Comparison of ENCODE assay signal across 22 mouse cellular contexts in the genomic region with DNA sequence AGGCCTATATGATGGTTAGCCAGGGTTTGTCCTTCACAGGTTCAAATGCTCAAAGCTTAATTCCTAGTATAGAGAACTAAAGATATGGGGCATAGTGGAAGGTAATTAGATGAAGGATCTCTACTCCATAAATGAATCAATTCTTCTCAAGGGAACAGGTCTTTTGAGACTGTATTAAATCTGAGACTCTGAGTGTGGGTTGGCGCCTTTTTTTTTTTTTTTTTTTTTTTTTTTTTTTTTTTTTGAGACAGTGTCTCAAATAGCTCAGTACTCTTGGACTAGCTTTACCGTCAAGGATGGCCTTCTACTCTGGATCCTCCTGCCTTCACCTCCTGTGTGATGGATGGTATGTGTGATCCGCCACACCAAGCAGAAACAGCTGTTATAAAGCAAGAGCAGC. TPM values are rescaled to one million over a fixed set of nuclear protein-coding genes. Genes with fewer than 3 reads are reported as not detected.
DNase-seq lines count a peak whose midpoint lies in the region; TF ChIP-seq lines count a peak whose summit lies in the region.
"Had no signal": no experiment of that assay in that cellular context is flagged by ENCODE, and none has a peak within 500 bp of the region (broad histone marks: within the 10 kb centered on the region; RNA-seq: fewer than 3 reads in every experiment).

No protein-coding gene starts in this region.

- H3K27ac ChIP-seq in CH12.LX (ENCODE audit: insufficient read depth, low read depth) (no peak overlapping the region), MEL (ENCODE audit: control insufficient read depth, low read depth, low read length) (no peak overlapping the region)

- TF ChIP-seq EP300 in CH12.LX (IDR thresholded peaks at IDR 0.05; ENCODE audit: low read length) (no peak), MEL (IDR thresholded peaks at IDR 0.05; ENCODE audit: low read depth in 1 of 2, low read length in 2 of 2) (no peak)

- no peaks in the 10 kb centered on the region for H3K27me3 ChIP-seq in CH12.LX (replicated peaks)
- no peaks in the 10 kb centered on the region for H3K27me3 ChIP-seq in MEL (ENCODE audit: control insufficient read depth in 1 of 2, insufficient read depth in 2 of 2, low read length in 2 of 2)
- H3K27me3 ChIP-seq: Patski had no signal

- H3K79me2 ChIP-seq in CH12.LX (replicated peaks; ENCODE audit: control insufficient read depth, extremely low read depth, insufficient read depth, poor library complexity, severe bottlenecking) = no peaks in the 10 kb centered on the region
- H3K79me2 ChIP-seq in MEL (ENCODE audit: control insufficient read depth, insufficient read depth, low read length, poor library complexity) = no peaks in the 10 kb centered on the region

- TF ChIP-seq POLR2A in CH12.LX (IDR thresholded peaks at IDR 0.05; ENCODE audit: low read depth, low read length) (no peak), MEL (IDR thresholded peaks at IDR 0.05; ENCODE audit: control insufficient read depth in 1 of 2, insufficient read depth in 1 of 2, low read depth in 1 of 2, low read length in 2 of 2, poor library complexity in 1 of 2) (no peak)

- H3K4me1 ChIP-seq in CH12.LX (ENCODE audit: control insufficient read depth in 1 of 2, insufficient read depth in 2 of 2) = peaks cover 6 to 22% of the 10 kb centered on the region in 2 experiments
- H3K4me1 ChIP-seq in MEL (ENCODE audit: control insufficient read depth in 1 of 2, insufficient read depth in 2 of 2, low read length in 2 of 2) = no peaks in the 10 kb centered on the region

- peaks cover 41 to 84% of the 10 kb centered on the region in 2 experiments for H3K36me3 ChIP-seq in CH12.LX (replicated peaks in 1 of 2; ENCODE audit: control insufficient read depth in 1 of 2, insufficient read depth in 1 of 2, low read length in 1 of 2)
- H3K36me3 ChIP-seq in MEL (ENCODE audit: control insufficient read depth in 1 of 2, insufficient read depth in 2 of 2, low read length in 2 of 2) = peaks cover 10 to 54% of the 10 kb centered on the region in 2 experiments

- in situ Hi-C loops in CH12.LX (cut with MboI; ENCODE audit: low pct_ligation_motif_present, low pct_unique_long_range_greater_than_20kb, low sequenced_read_pairs) = no loop called here

- H3K4me2 ChIP-seq in CH12.LX (ENCODE audit: insufficient read depth, low read depth, poor library complexity, severe bottlenecking) = no peak overlapping the region

- no peak for TF ChIP-seq CTCF in CH12.LX (conservative IDR thresholded peaks at IDR 0.05 in 1 of 2, IDR thresholded peaks at IDR 0.05 in 1 of 2; ENCODE audit: low read depth in 2 of 2, low read length in 2 of 2)
- no peak for TF ChIP-seq CTCF in MEL (IDR thresholded peaks at IDR 0.05 in 2 of 3, conservative IDR thresholded peaks at IDR 0.05 in 1 of 3; ENCODE audit: control insufficient read depth in 1 of 3, insufficient read depth in 1 of 3, low read depth in 2 of 3, low read length in 3 of 3, poor library complexity in 1 of 3, severe bottlenecking in 1 of 3)

- DNase-seq in CH12.LX (ENCODE audit: extremely low read depth) = no peak
- DNase-seq in MEL (ENCODE audit: low read depth, low spot score) = no peak
- DNase-seq in right cerebral cortex, adult 2 months (ENCODE audit: low spot score in 2 of 2) = no peak
- DNase-seq in adrenal gland, adult (ENCODE audit: inconsistent age in 2 of 2, low spot score in 1 of 2) = no peak
- DNase-seq: adrenal gland, adult 2 months; adrenal gland, adult 8-10 months; adrenal gland, postnatal 10 days; adrenal gland, postnatal 14 days; adrenal gland, postnatal 25 days; adrenal gland, postnatal 36 days; B cell, adult 2 months; cerebellum, adult 11 months; cerebellum, adult 11-12 months; cerebellum, adult 18-20 months; cerebellum, adult 2 months; cerebellum, adult 8-10 months; cerebellum, adult 9-10 months had no signal

- no peak for TF ChIP-seq RAD21 in CH12.LX (IDR thresholded peaks at IDR 0.05; ENCODE audit: low read depth, low read length)
- TF ChIP-seq RAD21 in MEL (IDR thresholded peaks at IDR 0.05; ENCODE audit: low read depth, low read length) = no peak

- H3K9me3 ChIP-seq in CH12.LX (replicated peaks; ENCODE audit: low read length) = no peaks in the 10 kb centered on the region
- H3K9me3 ChIP-seq in MEL (replicated peaks; ENCODE audit: insufficient read depth, low read length) = no peaks in the 10 kb centered on the region
- H3K9me3 ChIP-seq: G1E had no signal

- H3K9ac ChIP-seq in CH12.LX (ENCODE audit: insufficient read depth, low read depth) (no peak overlapping the region), MEL (ENCODE audit: control insufficient read depth, low read depth, low read length, poor library complexity, severe bottlenecking) (no peak overlapping the region)

- dilution Hi-C loops in CH12.LX (cut with MboI; ENCODE audit: extremely low pct_ligation_motif_present, extremely low pct_unique_long_range_greater_than_20kb, low sequenced_read_pairs) = no loop called here

- H3K4me3 ChIP-seq in CH12.LX (replicated peaks in 1 of 3; ENCODE audit: low read depth in 2 of 3, low read length in 2 of 3, poor library complexity in 1 of 3) (no peak overlapping the region), MEL (ENCODE audit: control insufficient read depth in 1 of 2, insufficient read depth in 1 of 2, low read depth in 2 of 2, low read length in 2 of 2) (no peak overlapping the region)

TF ChIP-seq in CH12.LX, 34 proteins besides CTCF, POLR2A, EP300 and RAD21:
- TF ChIP-seq BHLHE40 (IDR thresholded peaks at IDR 0.05; ENCODE audit: low read depth, low read length) = no peak
- no peak for TF ChIP-seq POLR2AphosphoS2 (IDR thresholded peaks at IDR 0.05; ENCODE audit: low read depth, low read length)
- TF ChIP-seq ZNF384 (IDR thresholded peaks at IDR 0.05; ENCODE audit: low read depth, low read length) = peak; percentile 83
- TF ChIP-seq MYC (IDR thresholded peaks at IDR 0.05; ENCODE audit: low read depth, low read length) = no peak
- TF ChIP-seq E2F4 (IDR thresholded peaks at IDR 0.05; ENCODE audit: insufficient replicate concordance, low read depth, low read length) = no peak

TF ChIP-seq in MEL, 35 proteins besides CTCF, POLR2A, EP300 and RAD21:
- TF ChIP-seq E2F4 (IDR thresholded peaks at IDR 0.05; ENCODE audit: borderline replicate concordance, low read depth, low read length) = no peak
- TF ChIP-seq ZC3H11A (IDR thresholded peaks at IDR 0.05; ENCODE audit: low read depth, low read length) = no peak
- peak; percentile 69 for TF ChIP-seq ZNF384 (IDR thresholded peaks at IDR 0.05; ENCODE audit: low read depth, low read length)

RNA-seq across cellular contexts. Expression of a gene that starts 14.1 kb away (rescaled TPM):
- total RNA-seq in CH12.LX (2012; rRNA removed) (17.3 and 20.1 TPM in 2 replicates), CH12.LX (2014; rRNA removed) (43.8 and 48.0 TPM in 2 replicates), MEL (2012; rRNA removed) (29.0 and 31.1 TPM in 2 replicates)
- polyA plus RNA-seq in CH12.LX (2012; ENCODE audit: insufficient read length, low read depth) (35.7 and 39.7 TPM in 2 replicates), MEL (2012; ENCODE audit: insufficient read depth in 1 of 2, insufficient read length in 2 of 2, low read depth in 1 of 2, low replicate concordance in 2 of 2, missing spikeins in 1 of 2) (10 to 100 TPM in 1 of 2 experiments, not detected in 1; 47.5 TPM)

RNA-seq across cellular contexts. Expression of a gene that starts 21.6 kb away (rescaled TPM):
- total RNA-seq in CH12.LX (2012; rRNA removed) (15.1 and 22.5 TPM in 2 replicates), CH12.LX (2014; rRNA removed) (21.1 and 26.0 TPM in 2 replicates), MEL (2012; rRNA removed) (64.6 and 65.0 TPM in 2 replicates)
- polyA plus RNA-seq in CH12.LX (2012; ENCODE audit: insufficient read length, low read depth) (58.8 and 62.9 TPM in 2 replicates), MEL (2012; ENCODE audit: insufficient read depth in 1 of 2, insufficient read length in 2 of 2, low read depth in 1 of 2, low replicate concordance in 2 of 2, missing spikeins in 1 of 2) (100 to 1,000 TPM; 147 to 455 TPM)

RNA-seq across cellular contexts. Expression of a gene that starts 22.1 kb away (rescaled TPM):
- total RNA-seq in CH12.LX (2012; rRNA removed) (not detected in 2 replicates), CH12.LX (2014; rRNA removed) (not detected in 2 replicates), MEL (2012; rRNA removed) (not detected in 2 replicates)
- polyA plus RNA-seq in CH12.LX (2012; ENCODE audit: insufficient read length, low read depth) (not detected in 2 replicates), MEL (2012; ENCODE audit: insufficient read depth in 1 of 2, insufficient read length in 2 of 2, low read depth in 1 of 2, low replicate concordance in 2 of 2, missing spikeins in 1 of 2) (not detected)
- polyA plus RNA-seq: activated CD4-positive, CD25-positive, alpha-beta regulatory T cell, adult 4 months; C2C12; CD4-positive, CD25-positive, alpha-beta regulatory T cell, adult 4 months; G1E had no signal

RNA-seq across cellular contexts. Expression of a gene that starts 30.9 kb away (rescaled TPM):
- total RNA-seq in CH12.LX (2012; rRNA removed) (10.0 and 10.4 TPM in 2 replicates), CH12.LX (2014; rRNA removed) (13.7 and 15.5 TPM in 2 replicates), MEL (2012; rRNA removed) (25.1 and 28.3 TPM in 2 replicates)
- polyA plus RNA-seq in CH12.LX (2012; ENCODE audit: insufficient read length, low read depth) (8.9 and 10.5 TPM in 2 replicates), MEL (2012; ENCODE audit: insufficient read depth in 1 of 2, insufficient read length in 2 of 2, low read depth in 1 of 2, low replicate concordance in 2 of 2, missing spikeins in 1 of 2) (10 to 100 TPM; 22.8 to 74.3 TPM)

RNA-seq across cellular contexts. Expression of a gene that starts 53.9 kb away (rescaled TPM):
- 226 and 344 TPM in 2 replicates for total RNA-seq in CH12.LX (2012; rRNA removed)
- 500 and 646 TPM in 2 replicates for total RNA-seq in CH12.LX (2014; rRNA removed)
- polyA plus RNA-seq in CH12.LX (2012; ENCODE audit: insufficient read length, low read depth) = 511 and 674 TPM in 2 replicates
- total RNA-seq in MEL (2012; rRNA removed) = 745 and 762 TPM in 2 replicates
- polyA plus RNA-seq in MEL (2012; ENCODE audit: insufficient read depth in 1 of 2, insufficient read length in 2 of 2, low read depth in 1 of 2, low replicate concordance in 2 of 2, missing spikeins in 1 of 2) = 100 to 1,000 TPM in 1 of 2 experiments, not detected in 1; 750 TPM
